Mouse (Mus musculus) liver, embryonic 11.5 days (tissue): Measurements from ENCODE around the gene Rad51b. TPM values are rescaled to one million over a fixed set of nuclear protein-coding genes. Genes with fewer than 3 reads are reported as not detected.

Experiments used
- ATAC-seq: fragments of 200-750 bp; cut with Nextera tagmentation; replicated peaks from 2 replicates; pipeline ENCODE4 v1.8.0; 2017; ENCODE audit warnings: moderate number of reproducible peaks, mild to moderate bottlenecking, moderate TSS enrichment, moderate library complexity; ENCODE audit not compliant: low FRiP score
- DNase-seq: peaks from one replicate; pipeline ENCODE4 v3.0.0-alpha.2; 2017; ENCODE audit warnings: low spot score
- H3K27ac ChIP-seq: fragments of 300-500 bp; sonication (generic); 2 replicates; pipeline ENCODE4 v1.5.1; 2014; ENCODE audit warnings: mild to moderate bottlenecking, low read depth, low read length, control low read depth
- H3K27me3 ChIP-seq: fragments of 300-500 bp; sonication (generic); replicated peaks from 2 replicates; pipeline ENCODE4 v1.6.1; 2014; ENCODE audit warnings: low read length, mixed read lengths; ENCODE audit not compliant: control insufficient read depth, insufficient read depth
- H3K36me3 ChIP-seq: fragments of 300-500 bp; sonication (generic); 2 replicates; pipeline ENCODE4 v1.6.1; 2014; ENCODE audit warnings: mild to moderate bottlenecking, low read length, moderate library complexity, mixed read lengths; ENCODE audit not compliant: control insufficient read depth, insufficient read depth
- H3K4me1 ChIP-seq: fragments of 300-500 bp; sonication (generic); replicated peaks from 2 replicates; pipeline ENCODE4 v1.6.1; 2014; ENCODE audit warnings: low read length, mixed read lengths; ENCODE audit not compliant: control insufficient read depth, insufficient read depth
- H3K4me2 ChIP-seq: fragments of 300-500 bp; sonication (generic); 2 replicates; pipeline ENCODE4 v1.6.1; 2014; ENCODE audit warnings: mild to moderate bottlenecking, control low read depth, moderate library complexity
- H3K4me3 ChIP-seq: fragments of 300-500 bp; sonication (generic); 2 replicates; pipeline ENCODE4 v1.5.1; 2014; ENCODE audit warnings: low read depth, low read length, control low read depth
- H3K9ac ChIP-seq: fragments of 300-500 bp; sonication (generic); 2 replicates; pipeline ENCODE4 v1.6.1; 2014; ENCODE audit warnings: low read depth, low read length, control low read depth
- H3K9me3 ChIP-seq: fragments of 300-500 bp; sonication (generic); 2 replicates; pipeline ENCODE4 v1.6.1; 2016; ENCODE audit warnings: low read length, inconsistent platforms, mixed read lengths; ENCODE audit not compliant: control insufficient read depth
- WGBS: fragments of 180-500 bp; shearing (Covaris S2); extraction: QIAGEN DNeasy Blood & Tissue Kit; methylation state at CpG from one replicate; pipeline ENCODE4 v1.1.7; 2014; 5-methylcytosine and 5-hydroxymethylcytosine counted together
- polyA plus RNA-seq: library from polyadenylated mRNA; unstranded; fragments of >200 nt; fragmentation: Nextera tagmentation; extraction: Ambion mirVana; gene quantifications from 2 replicates; pipeline ENCODE4 v1.2.1, GENCODE M21; 2014

Rad51b gene
- polyA plus RNA-seq, 1 experiment from 2014 or later = 8.3 TPM

DNA sequence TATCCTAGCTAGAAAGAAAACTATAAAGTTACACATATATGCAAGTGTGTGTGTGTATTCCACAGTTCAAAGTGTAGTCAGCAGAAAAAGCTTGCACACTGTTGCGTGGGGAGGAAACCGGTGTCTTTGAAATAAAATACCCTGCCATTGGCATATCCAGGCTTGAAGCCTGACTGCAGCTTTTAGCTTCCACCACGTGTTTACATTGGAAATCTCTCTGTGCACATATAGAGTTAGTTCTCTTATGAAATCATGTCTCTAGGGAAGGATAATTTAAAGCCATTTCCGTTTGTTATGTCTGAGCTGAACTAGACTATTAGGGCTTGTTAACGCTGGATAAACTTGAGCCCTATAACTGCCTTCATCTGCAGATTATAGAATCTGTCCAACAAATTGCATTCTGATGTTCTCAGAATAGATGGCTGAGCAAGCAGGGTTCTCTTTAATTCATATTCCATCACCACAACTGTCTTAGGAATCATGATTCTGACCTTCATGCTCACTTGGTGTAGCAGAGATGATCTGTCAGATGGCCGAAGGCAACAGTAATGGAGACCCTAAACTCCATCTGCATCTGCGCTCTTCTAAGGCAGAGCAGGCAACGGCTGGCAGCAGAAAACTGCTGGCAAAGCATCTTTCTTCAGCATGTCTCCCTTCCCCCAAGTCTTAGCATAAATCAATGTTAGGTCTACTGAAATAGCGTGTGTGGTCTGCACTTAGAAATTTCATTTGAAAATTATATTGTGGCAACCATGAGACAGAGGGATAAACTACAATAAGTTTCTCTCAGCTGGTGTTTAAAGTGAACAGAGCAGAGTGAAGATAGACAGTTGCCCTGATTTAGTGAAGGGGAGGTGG is 410.7 kb downstream of the Rad51b start:
- DNase-seq (no peak), ATAC-seq (no peak)
- H3K9ac ChIP-seq = no peak overlapping the region
- no peaks in the 10 kb centered on the region for H3K9me3 ChIP-seq
- no peaks in the 10 kb centered on the region for H3K27me3 ChIP-seq
- H3K4me2 ChIP-seq = no peak overlapping the region
- H3K4me3 ChIP-seq = no peak overlapping the region
- WGBS = 71% methylated on average over 9 of the region's 9 CpGs
- no peak overlapping the region for H3K27ac ChIP-seq
- no peaks in the 10 kb centered on the region; the same call in 1 of the 2 replicates for H3K4me1 ChIP-seq
- H3K36me3 ChIP-seq = no peaks in the 10 kb centered on the region

DNA sequence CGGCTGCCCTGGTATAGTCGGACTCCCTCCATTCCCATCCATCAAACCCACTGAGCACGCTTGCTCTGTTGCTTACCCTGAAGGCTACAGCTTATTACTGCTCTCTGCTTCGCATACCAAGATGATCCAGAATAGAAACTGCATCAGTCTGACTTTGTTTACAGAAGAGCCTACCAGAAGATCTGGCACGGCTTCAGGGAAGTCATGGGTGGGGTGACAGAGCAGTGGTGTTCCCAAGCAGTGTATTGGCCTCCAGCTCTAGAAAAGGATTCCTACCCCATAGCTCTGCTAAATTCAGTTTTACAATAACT is 411.3 kb downstream of the Rad51b start:
- no peak for ATAC-seq
- DNase-seq = no peak
- no peaks in the 10 kb centered on the region for H3K27me3 ChIP-seq
- H3K4me1 ChIP-seq = no peaks in the 10 kb centered on the region; the same call in 1 of the 2 replicates
- no peaks in the 10 kb centered on the region for H3K9me3 ChIP-seq
- H3K27ac ChIP-seq = no peak overlapping the region
- H3K4me3 ChIP-seq = no peak overlapping the region
- H3K9ac ChIP-seq = no peak overlapping the region
- WGBS = 67% methylated on average over 5 of the region's 5 CpGs
- no peaks in the 10 kb centered on the region for H3K36me3 ChIP-seq
- H3K4me2 ChIP-seq = no peak overlapping the region

DNA sequence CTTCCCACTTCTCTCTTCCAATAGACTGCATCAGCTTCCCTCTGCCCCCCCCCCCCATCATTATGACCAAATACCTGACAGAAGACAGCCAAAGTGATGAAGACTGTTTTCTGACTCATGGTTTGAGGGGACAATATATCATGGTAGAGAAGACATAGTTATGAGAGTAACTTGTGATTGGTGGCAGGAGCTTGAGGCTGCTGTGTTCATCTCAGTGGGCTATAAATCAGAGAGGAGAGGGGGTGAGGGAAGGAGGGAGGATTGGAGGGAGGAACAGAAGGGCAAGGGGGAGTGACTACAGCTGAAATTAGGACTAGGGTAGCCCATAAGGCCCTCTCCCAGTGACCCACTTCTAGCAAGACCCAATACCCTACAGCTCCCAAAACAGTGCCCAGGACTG is 416.2 kb downstream of the Rad51b start:
- Histone ChIP-seq H3K4me2 (no peak overlapping the region), H3K9ac (no peak overlapping the region), H3K36me3 (no peaks in the 10 kb centered on the region), H3K4me3 (no peak overlapping the region), H3K9me3 (no peaks in the 10 kb centered on the region), H3K27ac (no peak overlapping the region), H3K27me3 (no peaks in the 10 kb centered on the region), H3K4me1 (no peaks in the 10 kb centered on the region)
- no peak for ATAC-seq
- no peak for DNase-seq

DNA sequence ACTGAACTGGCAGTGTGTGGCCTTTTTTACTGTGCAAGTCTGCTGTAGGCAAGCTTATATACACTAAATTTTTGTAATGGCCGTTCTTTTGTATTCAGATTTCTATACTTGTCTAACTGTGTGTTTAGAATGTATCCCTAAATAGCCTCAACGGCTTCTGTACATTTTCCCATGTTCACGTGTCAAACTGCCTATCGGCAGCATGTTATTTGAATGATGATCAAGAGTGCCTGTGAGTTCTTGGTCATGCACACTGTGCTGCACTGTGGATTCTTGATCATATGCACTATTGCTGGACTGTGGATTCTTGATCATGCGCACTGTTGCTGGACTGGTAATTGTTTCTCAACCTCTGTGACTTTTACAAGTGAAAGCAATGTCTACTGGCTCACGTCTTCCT is 417.4 kb downstream of the Rad51b start:
- Histone ChIP-seq H3K4me3 (no peak overlapping the region), H3K9ac (no peak overlapping the region), H3K27me3 (no peaks in the 10 kb centered on the region), H3K4me2 (no peak overlapping the region), H3K36me3 (no peaks in the 10 kb centered on the region), H3K4me1 (no peaks in the 10 kb centered on the region), H3K9me3 (no peaks in the 10 kb centered on the region), H3K27ac (no peak overlapping the region)
- DNase-seq = no peak
- ATAC-seq = no peak
- WGBS = 86% methylated on average over 6 of the region's 6 CpGs

DNA sequence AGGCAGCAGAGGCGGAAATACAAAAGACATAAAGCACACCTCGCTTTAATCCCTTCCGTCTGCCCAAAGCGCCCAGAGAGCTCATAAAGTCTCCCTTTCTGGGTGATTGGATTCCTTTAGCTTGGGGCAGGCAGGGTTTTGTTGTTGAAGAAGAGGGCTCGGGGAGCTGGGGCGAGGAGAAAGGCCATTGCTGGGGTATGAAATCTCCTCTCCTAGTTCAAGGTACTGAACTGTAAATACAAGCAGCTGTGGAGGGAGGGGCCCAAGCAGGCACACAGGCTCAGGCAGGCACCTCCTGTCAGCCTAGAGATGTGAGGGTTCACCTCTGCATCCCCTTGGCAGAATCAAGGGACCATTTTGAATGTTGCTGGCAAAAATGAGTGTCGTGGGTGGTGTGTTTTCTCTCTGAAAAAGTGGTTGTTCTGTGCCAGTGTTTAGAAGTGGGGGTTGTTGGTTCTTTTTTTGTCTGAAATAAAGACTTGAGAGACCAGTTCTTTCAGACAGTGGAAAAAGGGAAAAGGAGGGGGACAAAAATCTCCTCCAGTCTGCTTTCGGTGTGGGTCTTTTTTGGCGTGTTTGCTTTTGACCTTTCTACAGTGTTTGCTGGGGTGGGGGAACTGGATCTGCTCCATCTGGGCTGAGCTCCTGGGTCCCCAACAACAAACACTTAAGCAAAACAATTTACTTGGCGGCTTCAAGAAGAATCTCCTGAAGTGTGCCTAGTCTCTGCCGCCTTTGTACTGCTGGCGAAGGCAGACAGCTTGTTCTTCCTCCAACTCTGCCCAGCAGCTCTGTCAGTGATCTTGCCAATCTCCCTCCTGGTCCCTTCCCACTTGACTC is 418.6 kb downstream of the Rad51b start:
- no peaks in the 10 kb centered on the region for H3K27me3 ChIP-seq
- no peaks in the 10 kb centered on the region for H3K36me3 ChIP-seq
- no peak overlapping the region for H3K27ac ChIP-seq
- H3K4me1 ChIP-seq = no peaks in the 10 kb centered on the region
- H3K9me3 ChIP-seq = no peaks in the 10 kb centered on the region
- H3K4me3 ChIP-seq = no peak overlapping the region
- 67% methylated on average over 12 of the region's 12 CpGs for WGBS
- H3K4me2 ChIP-seq = no peak overlapping the region
- DNase-seq (no peak), ATAC-seq (no peak)
- no peak overlapping the region for H3K9ac ChIP-seq

DNA sequence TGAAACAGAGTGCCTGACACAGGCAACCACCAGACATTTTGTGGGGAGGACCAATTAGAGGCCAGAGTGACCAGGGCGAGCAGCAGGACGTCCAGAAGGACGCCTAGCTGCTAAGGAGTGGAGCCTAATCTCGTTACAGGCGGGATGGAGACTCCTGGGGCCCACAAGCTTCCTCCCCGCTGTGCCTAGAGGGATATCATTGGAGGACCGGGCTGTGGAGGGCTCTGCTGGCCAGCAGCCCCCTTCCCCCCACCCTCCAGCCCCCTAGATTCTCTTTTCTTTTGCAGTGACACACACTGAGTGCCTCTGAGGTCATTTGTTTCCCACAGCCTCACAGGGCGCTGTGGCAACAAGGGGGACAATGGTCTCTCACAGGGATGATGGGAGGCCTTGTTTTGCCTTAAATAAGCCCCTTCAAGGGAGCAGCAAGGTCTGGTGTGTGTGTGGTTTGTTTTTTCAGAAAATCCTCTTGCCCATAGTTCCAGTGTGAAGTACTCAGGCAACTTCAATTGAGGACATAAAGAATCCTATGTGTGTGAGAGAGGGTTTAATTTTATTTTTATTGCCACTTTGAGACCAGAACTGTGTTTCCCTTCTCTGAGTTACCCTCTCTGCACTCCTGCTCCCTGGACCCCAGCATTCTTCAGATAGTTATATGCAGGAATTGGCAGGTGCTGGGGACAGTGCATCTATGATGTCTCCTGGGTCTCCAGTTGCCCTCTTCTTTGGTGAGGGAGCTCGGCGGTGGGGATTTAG is 422.2 kb downstream of the Rad51b start:
- Histone ChIP-seq H3K27ac (no peak overlapping the region), H3K36me3 (no peaks in the 10 kb centered on the region)
- 47% methylated on average over 10 of the region's 10 CpGs for WGBS

DNA sequence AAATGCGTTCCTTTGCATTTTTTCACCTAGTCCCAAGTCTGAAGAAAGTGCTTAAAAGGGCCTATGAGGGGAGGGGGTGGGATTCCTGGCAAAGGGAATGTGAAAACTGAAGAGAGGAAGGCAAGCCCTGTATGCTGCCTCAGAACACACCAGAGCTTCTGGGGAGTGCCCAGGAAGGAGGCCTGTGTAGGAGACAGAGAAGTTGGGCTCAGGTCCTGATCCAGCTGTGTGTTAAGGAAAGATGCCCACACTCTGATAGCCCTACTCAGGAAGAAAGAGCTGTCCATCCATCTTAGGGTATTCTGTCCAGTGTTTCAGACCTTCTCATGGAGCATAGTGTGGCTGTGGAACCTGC is 422.7 kb downstream of the Rad51b start:
- Histone ChIP-seq H3K27me3 (no peaks in the 10 kb centered on the region), H3K27ac (no peak overlapping the region), H3K4me1 (no peaks in the 10 kb centered on the region), H3K9ac (no peak overlapping the region), H3K9me3 (no peaks in the 10 kb centered on the region), H3K4me3 (no peak overlapping the region), H3K4me2 (no peak overlapping the region), H3K36me3 (no peaks in the 10 kb centered on the region)
- ATAC-seq (no peak), DNase-seq (no peak)
- WGBS = 82% methylated on average over 1 of the region's 1 CpGs

More for the DNA sequence above, 422.2 kb downstream of the Rad51b start:
- no peaks in the 10 kb centered on the region for H3K4me1 ChIP-seq
- H3K9ac ChIP-seq = no peak overlapping the region
- H3K4me3 ChIP-seq = no peak overlapping the region
- H3K9me3 ChIP-seq = no peaks in the 10 kb centered on the region
- ATAC-seq (no peak), DNase-seq (no peak)
- H3K27me3 ChIP-seq = no peaks in the 10 kb centered on the region
- H3K4me2 ChIP-seq = no peak overlapping the region

DNA sequence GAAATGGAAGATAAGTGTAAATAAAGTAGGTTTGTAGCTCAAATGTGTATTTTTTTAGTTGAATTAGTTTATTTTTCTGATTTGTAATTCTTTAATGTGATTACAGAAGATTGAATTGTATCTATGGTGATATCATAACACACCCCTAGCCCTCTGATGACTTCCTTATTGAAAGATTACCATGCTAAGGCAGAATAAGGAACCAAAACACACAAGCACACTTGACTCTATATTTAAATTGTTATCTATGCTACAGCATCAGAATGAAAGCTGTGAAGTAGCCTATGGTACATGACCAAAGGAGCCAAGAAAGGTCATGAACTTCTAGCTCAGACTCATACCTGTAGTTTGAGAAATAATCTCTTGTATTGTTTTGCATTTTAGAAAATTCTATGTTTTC is 427.8 kb downstream of the Rad51b start:
- ATAC-seq = no peak
- H3K27ac ChIP-seq = no peak overlapping the region
- H3K4me1 ChIP-seq = no peaks in the 10 kb centered on the region
- DNase-seq = no peak
- H3K4me2 ChIP-seq = no peak overlapping the region
- H3K4me3 ChIP-seq = no peak overlapping the region
- H3K9me3 ChIP-seq = peaks cover 10% of the 10 kb centered on the region
- no peak overlapping the region for H3K9ac ChIP-seq
- H3K27me3 ChIP-seq = no peaks in the 10 kb centered on the region
- H3K36me3 ChIP-seq = no peaks in the 10 kb centered on the region
